Mouse (Mus musculus): ENCODE data around the gene Uchl5. TPM values are rescaled to one million over a fixed set of nuclear protein-coding genes. Genes with fewer than 3 reads are reported as not detected.

The Uchl5 gene
- polyA plus RNA-seq, 1 experiment from 2014 or later, result 60.0 TPM

GRCm38 (mm10) chr1:143830713-143831112 is 53.6 kb downstream of the Uchl5 start:
- Histone ChIP-seq H3K4me2 (ENCODE audit: low read depth, low read length) (no peak overlapping the region), H3K4me3 (ENCODE audit: low read depth, low read length) (no peak overlapping the region), H3K27me3 (ENCODE audit: control insufficient read depth, insufficient read depth, low read depth, low read length) (no peaks in the 10 kb centered on the region), H3K4me1 (ENCODE audit: control insufficient read depth, low read depth, low read length) (no peaks in the 10 kb centered on the region), H3K9me3 (replicated peaks; ENCODE audit: control insufficient read depth, low read length) (no peaks in the 10 kb centered on the region), H3K36me3 (ENCODE audit: control insufficient read depth, insufficient read depth) (no peaks in the 10 kb centered on the region), H3K27ac (ENCODE audit: low read length) (no peak overlapping the region), H3K9ac (ENCODE audit: low read depth, low read length) (no peak overlapping the region)
- WGBS (ENCODE audit: insufficient replicate concordance), result 62% methylated on average over 3 of the region's 3 CpGs
- ATAC-seq (ENCODE audit: low read depth), result no peak

- WGBS (ENCODE audit: insufficient replicate concordance), result 53% methylated on average over 7 of the region's 7 CpGs
- no peaks in the 10 kb centered on the region for H3K36me3 ChIP-seq (ENCODE audit: control insufficient read depth, insufficient read depth)
These were observed 59.5 kb downstream of the Uchl5 start for GRCm38 (mm10) chr1:143836363-143837182.

DNA sequence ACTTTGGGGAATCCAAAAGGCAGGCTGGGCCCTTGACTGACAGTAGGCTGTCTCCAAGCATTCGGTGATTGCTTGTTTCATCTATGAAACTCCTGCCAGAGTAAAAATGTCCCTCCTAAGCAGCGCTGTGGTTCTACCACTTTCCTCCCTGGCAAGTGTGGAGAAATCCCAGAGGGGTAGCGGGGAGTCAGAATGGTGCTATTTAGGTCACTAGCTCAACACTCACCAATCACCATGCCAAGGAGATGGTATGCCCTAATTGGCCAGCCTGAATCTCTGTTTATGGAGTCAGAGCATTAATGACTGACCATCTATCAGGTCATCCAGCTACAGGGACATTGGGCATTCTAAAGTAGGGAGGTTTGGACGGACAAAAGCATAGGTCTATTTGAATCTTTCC is 60.6 kb downstream of the Uchl5 start:
- H3K9ac ChIP-seq (ENCODE audit: low read depth, low read length), result no peak overlapping the region
- 64% methylated on average over 4 of the region's 4 CpGs for WGBS (ENCODE audit: insufficient replicate concordance)
- H3K4me2 ChIP-seq (ENCODE audit: low read depth, low read length), result no peak overlapping the region
- ATAC-seq (ENCODE audit: low read depth), result no peak
- no peaks in the 10 kb centered on the region for H3K9me3 ChIP-seq (replicated peaks; ENCODE audit: control insufficient read depth, low read length)
- no peak overlapping the region for H3K27ac ChIP-seq (ENCODE audit: low read length)
- no peaks in the 10 kb centered on the region for H3K36me3 ChIP-seq (ENCODE audit: control insufficient read depth, insufficient read depth)
- no peak overlapping the region for H3K4me3 ChIP-seq (ENCODE audit: low read depth, low read length)
- H3K4me1 ChIP-seq (ENCODE audit: control insufficient read depth, low read depth, low read length), result no peaks in the 10 kb centered on the region
- no peaks in the 10 kb centered on the region for H3K27me3 ChIP-seq (ENCODE audit: control insufficient read depth, insufficient read depth, low read depth, low read length)

More at GRCm38 (mm10) chr1:143836363-143837182, 59.5 kb downstream of the Uchl5 start:
- ATAC-seq (ENCODE audit: low read depth), result no peak
- no peak overlapping the region for H3K9ac ChIP-seq (ENCODE audit: low read depth, low read length)
- H3K9me3 ChIP-seq (replicated peaks; ENCODE audit: control insufficient read depth, low read length), result no peaks in the 10 kb centered on the region
- H3K4me1 ChIP-seq (ENCODE audit: control insufficient read depth, low read depth, low read length), result no peaks in the 10 kb centered on the region
- no peak overlapping the region for H3K4me2 ChIP-seq (ENCODE audit: low read depth, low read length)
- H3K27me3 ChIP-seq (ENCODE audit: control insufficient read depth, insufficient read depth, low read depth, low read length), result no peaks in the 10 kb centered on the region
- no peak overlapping the region for H3K27ac ChIP-seq (ENCODE audit: low read length)
- H3K4me3 ChIP-seq (ENCODE audit: low read depth, low read length), result no peak overlapping the region

DNA sequence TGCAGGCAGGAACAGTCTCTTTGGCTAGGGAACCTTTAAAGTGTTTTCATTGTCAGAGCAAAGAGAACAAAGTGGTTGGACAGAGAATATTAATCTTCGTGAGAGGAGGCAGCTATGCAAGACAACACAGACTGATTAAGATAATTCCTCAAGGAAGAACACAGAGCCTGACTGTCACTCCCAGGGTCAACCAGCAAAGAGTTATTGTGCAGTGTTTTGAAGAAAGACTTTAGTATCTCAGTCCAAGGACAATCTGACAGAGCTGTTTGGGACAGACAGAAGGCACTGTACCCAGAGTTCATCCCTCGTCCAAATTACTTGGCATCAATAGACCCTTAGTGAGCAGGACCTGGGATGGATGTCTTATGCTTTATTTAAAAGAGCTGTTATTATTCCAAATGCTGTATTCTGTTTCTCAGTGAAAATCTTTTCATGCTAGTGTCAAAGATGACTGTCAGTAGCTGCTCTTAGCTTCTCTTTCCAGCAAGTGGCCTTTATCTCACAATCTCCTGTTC is 61.9 kb downstream of the Uchl5 start:
- no peak overlapping the region for H3K4me3 ChIP-seq (ENCODE audit: low read depth, low read length)
- no peak overlapping the region for H3K4me2 ChIP-seq (ENCODE audit: low read depth, low read length)
- no peak for ATAC-seq (ENCODE audit: low read depth)
- H3K27ac ChIP-seq (ENCODE audit: low read length), result no peak overlapping the region
- H3K27me3 ChIP-seq (ENCODE audit: control insufficient read depth, insufficient read depth, low read depth, low read length), result no peaks in the 10 kb centered on the region
- H3K4me1 ChIP-seq (ENCODE audit: control insufficient read depth, low read depth, low read length), result no peaks in the 10 kb centered on the region
- WGBS (ENCODE audit: insufficient replicate concordance), result 36% methylated on average over 2 of the region's 2 CpGs
- H3K36me3 ChIP-seq (ENCODE audit: control insufficient read depth, insufficient read depth), result no peaks in the 10 kb centered on the region
- no peaks in the 10 kb centered on the region for H3K9me3 ChIP-seq (replicated peaks; ENCODE audit: control insufficient read depth, low read length)
- H3K9ac ChIP-seq (ENCODE audit: low read depth, low read length), result no peak overlapping the region

DNA sequence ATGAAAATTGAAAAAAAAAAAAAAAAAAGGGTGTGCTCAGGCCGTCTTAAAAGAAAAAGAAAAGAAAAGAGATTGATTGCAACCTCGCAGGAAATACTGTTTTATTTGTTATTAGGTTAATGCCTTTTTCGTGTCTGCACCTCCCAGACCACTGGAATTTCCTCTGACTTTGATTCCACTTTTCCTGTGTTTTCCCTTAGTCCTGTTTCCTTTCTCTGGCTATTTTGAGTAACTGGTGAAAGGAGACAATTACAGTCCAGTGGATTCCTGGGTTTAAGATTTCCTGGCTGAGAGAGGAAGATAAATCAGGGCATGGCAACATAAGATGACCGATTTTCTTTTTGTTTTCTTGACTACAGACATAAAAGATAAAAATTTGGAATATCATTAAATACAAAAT is 75.3 kb downstream of the Uchl5 start:
- no peak overlapping the region for H3K4me2 ChIP-seq (ENCODE audit: low read depth, low read length)
- no peak for ATAC-seq (ENCODE audit: low read depth)
- no peak overlapping the region for H3K27ac ChIP-seq (ENCODE audit: low read length)
- H3K9ac ChIP-seq (ENCODE audit: low read depth, low read length), result no peak overlapping the region
- no peaks in the 10 kb centered on the region for H3K36me3 ChIP-seq (ENCODE audit: control insufficient read depth, insufficient read depth)
- H3K4me1 ChIP-seq (ENCODE audit: control insufficient read depth, low read depth, low read length), result no peaks in the 10 kb centered on the region
- no peaks in the 10 kb centered on the region for H3K27me3 ChIP-seq (ENCODE audit: control insufficient read depth, insufficient read depth, low read depth, low read length)
- H3K4me3 ChIP-seq (ENCODE audit: low read depth, low read length), result no peak overlapping the region
- 23% methylated on average over 4 of the region's 4 CpGs for WGBS (ENCODE audit: insufficient replicate concordance)
- H3K9me3 ChIP-seq (replicated peaks; ENCODE audit: control insufficient read depth, low read length), result no peaks in the 10 kb centered on the region

DNA sequence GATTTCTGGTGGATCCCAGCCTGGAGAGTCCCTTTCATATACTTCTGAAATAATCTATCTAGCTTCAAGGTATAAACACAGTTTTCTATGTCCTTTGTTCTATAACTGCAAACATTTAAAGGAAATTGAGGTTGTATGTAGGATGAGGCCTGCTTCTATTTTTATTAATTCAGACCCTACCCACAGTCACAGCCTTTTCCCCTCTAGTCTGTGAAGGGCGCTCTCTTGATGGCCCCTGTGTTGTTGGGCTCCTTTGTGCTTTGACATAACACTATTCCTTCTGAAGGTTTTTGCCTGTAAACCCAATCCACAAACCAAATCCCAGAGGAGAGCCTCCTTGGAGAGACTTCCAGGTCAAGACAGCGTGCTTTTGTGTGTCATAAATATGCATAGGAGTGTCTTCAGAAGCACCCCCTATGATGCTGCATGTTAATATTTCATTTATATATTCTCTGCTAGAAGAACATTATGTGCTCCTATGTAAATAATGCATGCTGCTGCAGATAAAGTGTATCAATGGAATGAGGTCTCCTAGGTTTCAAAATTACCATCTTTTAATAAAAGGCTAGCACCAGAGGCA is 75.8 kb downstream of the Uchl5 start:
- H3K9me3 ChIP-seq (replicated peaks; ENCODE audit: control insufficient read depth, low read length), result no peaks in the 10 kb centered on the region
- no peak overlapping the region for H3K9ac ChIP-seq (ENCODE audit: low read depth, low read length)
- H3K4me3 ChIP-seq (ENCODE audit: low read depth, low read length), result no peak overlapping the region
- no peak overlapping the region for H3K27ac ChIP-seq (ENCODE audit: low read length)
- no peaks in the 10 kb centered on the region for H3K4me1 ChIP-seq (ENCODE audit: control insufficient read depth, low read depth, low read length)
- H3K36me3 ChIP-seq (ENCODE audit: control insufficient read depth, insufficient read depth), result no peaks in the 10 kb centered on the region
- WGBS (ENCODE audit: insufficient replicate concordance), result 69% methylated on average over 2 of the region's 2 CpGs
- H3K27me3 ChIP-seq (ENCODE audit: control insufficient read depth, insufficient read depth, low read depth, low read length), result no peaks in the 10 kb centered on the region
- no peak for ATAC-seq (ENCODE audit: low read depth)
- no peak overlapping the region for H3K4me2 ChIP-seq (ENCODE audit: low read depth, low read length)

DNA sequence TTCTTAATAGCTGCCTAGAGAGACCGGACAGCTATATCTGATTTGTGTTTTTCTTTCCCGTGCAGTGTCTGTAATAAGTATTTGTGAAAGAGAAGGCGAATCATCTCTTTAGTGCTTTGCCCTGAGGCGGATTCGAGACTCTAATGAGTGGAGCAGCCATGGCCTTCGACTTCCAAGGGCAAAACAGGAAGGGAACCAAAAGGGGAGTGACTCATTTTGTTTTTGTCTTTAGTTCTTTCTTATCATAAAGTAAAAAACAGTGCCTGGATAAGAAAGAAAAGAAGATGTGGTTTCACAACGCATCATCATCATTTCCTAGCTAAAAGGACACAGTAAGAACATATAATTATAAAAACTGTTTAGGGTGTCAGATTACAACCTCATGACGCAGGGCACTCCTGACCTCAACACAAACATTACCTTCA is 76.6 kb downstream of the Uchl5 start:
- Histone ChIP-seq H3K27ac (ENCODE audit: low read length) (no peak overlapping the region), H3K27me3 (ENCODE audit: control insufficient read depth, insufficient read depth, low read depth, low read length) (no peaks in the 10 kb centered on the region), H3K9ac (ENCODE audit: low read depth, low read length) (no peak overlapping the region), H3K36me3 (ENCODE audit: control insufficient read depth, insufficient read depth) (no peaks in the 10 kb centered on the region), H3K4me3 (ENCODE audit: low read depth, low read length) (no peak overlapping the region), H3K4me2 (ENCODE audit: low read depth, low read length) (no peak overlapping the region), H3K9me3 (replicated peaks; ENCODE audit: control insufficient read depth, low read length) (no peaks in the 10 kb centered on the region), H3K4me1 (ENCODE audit: control insufficient read depth, low read depth, low read length) (no peaks in the 10 kb centered on the region)
- ATAC-seq (ENCODE audit: low read depth), result no peak
- 45% methylated on average over 8 of the region's 8 CpGs for WGBS (ENCODE audit: insufficient replicate concordance)

DNA sequence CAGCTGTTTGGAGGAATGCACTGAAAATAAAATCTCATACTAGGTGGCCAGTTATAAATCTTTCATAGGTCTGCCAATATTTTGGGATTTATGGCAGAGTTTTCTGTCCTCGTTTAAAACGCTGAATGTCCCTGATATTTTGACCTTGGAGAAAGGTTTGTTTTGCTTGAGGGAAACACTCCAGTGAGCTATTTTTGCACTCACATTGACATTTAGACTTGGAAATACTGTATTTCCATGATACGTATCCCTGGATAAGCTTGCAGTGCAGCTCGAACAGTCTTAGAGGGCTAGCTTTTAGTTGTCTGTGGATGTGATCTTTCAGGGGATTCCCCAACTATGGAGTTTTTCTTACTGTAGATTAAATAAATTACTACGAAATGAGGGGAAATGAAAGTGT is 78.6 kb downstream of the Uchl5 start:
- Histone ChIP-seq H3K4me1 (ENCODE audit: control insufficient read depth, low read depth, low read length) (no peaks in the 10 kb centered on the region), H3K4me3 (ENCODE audit: low read depth, low read length) (no peak overlapping the region), H3K4me2 (ENCODE audit: low read depth, low read length) (no peak overlapping the region), H3K36me3 (ENCODE audit: control insufficient read depth, insufficient read depth) (no peaks in the 10 kb centered on the region), H3K9me3 (replicated peaks; ENCODE audit: control insufficient read depth, low read length) (no peaks in the 10 kb centered on the region), H3K27ac (ENCODE audit: low read length) (no peak overlapping the region), H3K27me3 (ENCODE audit: control insufficient read depth, insufficient read depth, low read depth, low read length) (no peaks in the 10 kb centered on the region), H3K9ac (ENCODE audit: low read depth, low read length) (no peak overlapping the region)
- ATAC-seq (ENCODE audit: low read depth), result no peak
- WGBS (ENCODE audit: insufficient replicate concordance), result 69% methylated on average over 5 of the region's 5 CpGs

All from liver, embryonic 16.5 days (tissue).